Mouse (Mus musculus) kidney, embryonic 14.5 days (tissue): ENCODE measurements around the gene Terf2ip. TPM values are rescaled to one million over a fixed set of nuclear protein-coding genes. Genes with fewer than 3 reads are reported as not detected.
A peak's percentile ranks its signal among the peaks of the same experiment; 100 is the strongest.

Source experiments
- ATAC-seq: fragments of 200-750 bp; cut with Nextera tagmentation; 2 replicates; pipeline ENCODE4 v1.8.0; 2017; ENCODE audit warnings: moderate number of reproducible peaks, mild to moderate bottlenecking, moderate TSS enrichment, moderate library complexity; ENCODE audit not compliant: low FRiP score, low TSS enrichment
- H3K27ac ChIP-seq: fragments of 300-500 bp; sonication (generic); 2 replicates; pipeline ENCODE4 v1.5.1; 2014; ENCODE audit warnings: low read depth, mild to moderate bottlenecking, low read length, moderate library complexity, mixed read lengths
- H3K27me3 ChIP-seq: fragments of 300-500 bp; sonication (generic); 2 replicates; pipeline ENCODE4 v1.6.1; 2014; ENCODE audit warnings: mild to moderate bottlenecking, low read length; ENCODE audit not compliant: control insufficient read depth, insufficient read depth
- H3K36me3 ChIP-seq: fragments of 300-500 bp; sonication (generic); 2 replicates; pipeline ENCODE4 v1.6.1; 2014; ENCODE audit warnings: low read length, mixed read lengths; ENCODE audit not compliant: control insufficient read depth, insufficient read depth
- H3K4me1 ChIP-seq: fragments of 300-500 bp; sonication (generic); 2 replicates; pipeline ENCODE4 v1.6.1; 2014; ENCODE audit warnings: low read length, mixed read lengths; ENCODE audit not compliant: control insufficient read depth, insufficient read depth
- H3K4me2 ChIP-seq: fragments of 300-500 bp; sonication (generic); replicated peaks from 2 replicates; pipeline ENCODE4 v1.6.1; 2014; ENCODE audit warnings: low read depth, mild to moderate bottlenecking, low read length
- H3K4me3 ChIP-seq: fragments of 300-500 bp; sonication (generic); 2 replicates; pipeline ENCODE4 v1.5.1; 2014; ENCODE audit warnings: mild to moderate bottlenecking, low read length
- H3K9ac ChIP-seq: fragments of 300-500 bp; sonication (generic); 2 replicates; pipeline ENCODE4 v1.6.1; 2014; ENCODE audit warnings: low read depth, mild to moderate bottlenecking, low read length, moderate library complexity
- H3K9me3 ChIP-seq: fragments of 300-500 bp; sonication (generic); 2 replicates; pipeline ENCODE4 v1.6.1; 2016; ENCODE audit warnings: low read length; ENCODE audit not compliant: control insufficient read depth
- WGBS: fragments of 180-500 bp; shearing (Covaris S2); extraction: QIAGEN DNeasy Blood & Tissue Kit; methylation state at CpG from one replicate; pipeline ENCODE4 v1.1.7; 2014; 5-methylcytosine and 5-hydroxymethylcytosine counted together
- polyA plus RNA-seq: library from polyadenylated mRNA; unstranded; fragments of >200 nt; fragmentation: Nextera tagmentation; extraction: Ambion mirVana; gene quantifications from 2 replicates; pipeline ENCODE4 v1.2.1, GENCODE M21; 2014

Terf2ip gene
- polyA plus RNA-seq, 1 experiment from 2014 or later = 27.6 TPM

GRCm38 (mm10) chr8:111968991-111969390, 42.2 kb upstream of the Terf2ip start:
- no peak overlapping the region for H3K4me3 ChIP-seq
- H3K9ac ChIP-seq = no peak overlapping the region
- H3K36me3 ChIP-seq = peaks cover 8% of the 10 kb centered on the region; the same call in 1 of the 2 replicates
- no peaks in the 10 kb centered on the region for H3K27me3 ChIP-seq
- peaks cover 1% of the 10 kb centered on the region; the same call in 1 of the 2 replicates for H3K9me3 ChIP-seq
- ATAC-seq = no peak
- H3K27ac ChIP-seq = no peak overlapping the region
- no peak overlapping the region for H3K4me2 ChIP-seq
- 54% methylated on average over 5 of the region's 5 CpGs for WGBS
- no peaks in the 10 kb centered on the region for H3K4me1 ChIP-seq

- Histone ChIP-seq H3K4me3 (no peak overlapping the region), H3K27me3 (no peaks in the 10 kb centered on the region), H3K27ac (no peak overlapping the region), H3K4me2 (no peak overlapping the region), H3K4me1 (no peaks in the 10 kb centered on the region), H3K9me3 (peaks cover 5% of the 10 kb centered on the region; the same call in 1 of the 2 replicates), H3K36me3 (peaks cover 19% of the 10 kb centered on the region), H3K9ac (no peak overlapping the region)
- no peak for ATAC-seq
- whole genome bisulfite sequencing = 93% methylated on average over 12 of the region's 12 CpGs
Observed at GRCm38 (mm10) chr8:111974138-111974537, 37.1 kb upstream of the Terf2ip start.

DNA sequence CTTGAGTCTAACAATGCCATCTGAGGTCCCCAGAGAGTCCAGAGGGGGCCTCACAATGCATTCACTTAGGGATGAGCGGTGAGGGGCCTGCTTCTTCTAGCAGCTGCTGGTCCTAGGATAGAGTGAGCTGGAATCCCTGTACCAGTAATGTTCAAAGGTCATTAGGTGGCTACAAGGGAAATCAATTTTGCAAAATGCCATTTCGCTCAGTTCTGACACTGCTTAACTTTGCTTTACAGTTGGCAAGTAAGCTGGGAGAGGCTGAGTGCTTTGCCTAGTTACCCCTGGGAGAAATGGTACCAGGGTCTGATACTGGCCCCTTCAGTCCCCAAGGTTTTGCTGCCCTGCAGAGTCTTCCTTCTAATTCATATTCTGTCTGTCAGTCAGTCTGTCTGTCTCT, 35.5 kb upstream of the Terf2ip start:
- Histone ChIP-seq H3K27ac (no peak overlapping the region), H3K4me2 (no peak overlapping the region), H3K9ac (no peak overlapping the region), H3K4me1 (no peaks in the 10 kb centered on the region), H3K4me3 (no peak overlapping the region), H3K9me3 (peaks cover 5% of the 10 kb centered on the region; the same call in 1 of the 2 replicates), H3K36me3 (peaks cover 24% of the 10 kb centered on the region), H3K27me3 (no peaks in the 10 kb centered on the region)
- no peak for ATAC-seq
- 92% methylated on average over 2 of the region's 2 CpGs for WGBS

GRCm38 (mm10) chr8:111976326-111976725, 34.9 kb upstream of the Terf2ip start:
- no peaks in the 10 kb centered on the region for H3K4me1 ChIP-seq
- H3K9me3 ChIP-seq = peaks cover 5% of the 10 kb centered on the region; the same call in 1 of the 2 replicates
- no peak overlapping the region for H3K9ac ChIP-seq
- 94% methylated on average over 2 of the region's 2 CpGs for WGBS
- H3K36me3 ChIP-seq = peaks cover 28% of the 10 kb centered on the region
- no peaks in the 10 kb centered on the region for H3K27me3 ChIP-seq
- H3K27ac ChIP-seq = no peak overlapping the region
- H3K4me2 ChIP-seq = no peak overlapping the region
- ATAC-seq = no peak
- H3K4me3 ChIP-seq = no peak overlapping the region

- peaks cover 5% of the 10 kb centered on the region; the same call in 1 of the 2 replicates for H3K9me3 ChIP-seq
- H3K36me3 ChIP-seq = peaks cover 40% of the 10 kb centered on the region
- no peaks in the 10 kb centered on the region for H3K27me3 ChIP-seq
- WGBS = 81% methylated on average over 10 of the region's 10 CpGs
- H3K4me1 ChIP-seq = no peaks in the 10 kb centered on the region
- H3K27ac ChIP-seq = no peak overlapping the region
- H3K4me2 ChIP-seq = no peak overlapping the region
- H3K4me3 ChIP-seq = no peak overlapping the region
- no peak overlapping the region for H3K9ac ChIP-seq
- no peak for ATAC-seq
Observed at GRCm38 (mm10) chr8:111978147-111978546, 33.1 kb upstream of the Terf2ip start.

DNA sequence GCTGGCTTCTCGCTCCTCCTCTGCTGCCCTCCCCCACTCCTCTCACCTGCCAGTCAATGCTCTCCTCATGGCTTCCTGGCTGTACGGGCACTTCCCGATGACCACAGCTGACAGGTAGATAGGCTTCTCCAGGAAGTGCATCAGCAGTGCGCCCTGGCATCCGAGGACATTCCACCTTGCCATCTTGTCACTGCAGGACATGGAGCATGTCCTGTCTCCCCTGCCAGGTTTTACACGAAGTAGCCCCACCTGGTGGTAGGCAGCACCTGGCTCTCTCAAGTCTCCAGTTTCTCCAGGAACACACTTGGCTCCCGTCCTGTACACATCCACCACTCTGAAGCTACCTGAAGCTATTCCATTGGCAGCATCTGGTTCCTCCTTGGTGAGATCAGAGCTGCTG, 29.1 kb upstream of the Terf2ip start:
- peaks cover 39% of the 10 kb centered on the region for H3K36me3 ChIP-seq
- no peaks in the 10 kb centered on the region for H3K4me1 ChIP-seq
- H3K4me2 ChIP-seq = no peak overlapping the region
- H3K4me3 ChIP-seq = no peak overlapping the region
- no peaks in the 10 kb centered on the region for H3K27me3 ChIP-seq
- H3K9me3 ChIP-seq = no peaks in the 10 kb centered on the region
- H3K27ac ChIP-seq = no peak overlapping the region
- ATAC-seq = no peak
- 77% methylated on average over 7 of the region's 7 CpGs for WGBS
- no peak overlapping the region for H3K9ac ChIP-seq

DNA sequence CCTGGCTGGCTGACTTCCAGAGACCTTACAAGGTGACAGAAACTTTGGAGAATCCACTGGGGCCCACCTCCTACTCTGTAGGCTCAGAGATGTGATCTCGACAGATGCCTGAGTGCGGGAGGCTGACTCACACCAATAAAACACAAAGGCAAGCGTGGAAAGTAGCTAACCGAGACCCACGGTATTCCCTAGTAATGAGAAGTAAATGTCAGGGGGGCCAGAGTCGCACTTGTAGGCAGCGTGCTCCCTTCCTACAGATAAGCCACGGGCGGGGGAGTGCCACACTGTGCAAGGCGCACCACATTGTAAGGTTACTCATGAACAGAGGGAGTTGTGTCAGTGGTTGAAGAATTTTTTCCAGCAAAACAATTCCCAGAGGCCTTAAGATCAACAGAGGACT, 26.7 kb upstream of the Terf2ip start:
- H3K9ac ChIP-seq = no peak overlapping the region
- no peaks in the 10 kb centered on the region for H3K4me1 ChIP-seq
- peaks cover 54% of the 10 kb centered on the region for H3K36me3 ChIP-seq
- no peak overlapping the region for H3K4me2 ChIP-seq
- no peak overlapping the region for H3K4me3 ChIP-seq
- no peaks in the 10 kb centered on the region for H3K9me3 ChIP-seq
- 62% methylated on average over 10 of the region's 10 CpGs for whole genome bisulfite sequencing
- no peaks in the 10 kb centered on the region for H3K27me3 ChIP-seq
- ATAC-seq = no peak
- H3K27ac ChIP-seq = peak overlapping the region; percentile 34; the same call in 1 of the 2 replicates

DNA sequence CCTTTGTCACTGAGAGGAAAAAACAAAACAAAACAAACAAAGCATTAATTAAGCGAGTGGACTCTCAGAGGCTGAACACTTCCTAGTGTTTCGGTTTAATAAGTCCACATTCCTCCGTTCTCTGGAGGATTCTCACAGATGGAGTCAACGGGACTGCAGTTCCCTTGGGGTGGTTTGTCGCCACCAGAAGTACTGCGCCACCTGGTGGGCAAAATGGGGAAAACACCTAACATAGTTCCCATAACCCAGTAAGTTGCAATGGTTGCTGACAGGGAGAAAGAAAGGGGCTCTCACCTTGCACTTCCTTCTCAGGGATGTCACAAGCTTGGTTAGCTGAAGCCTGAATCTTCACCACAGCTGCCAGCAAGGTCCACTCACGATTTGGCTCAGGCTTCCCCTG, 21.3 kb upstream of the Terf2ip start:
- Histone ChIP-seq H3K27ac (no peak overlapping the region), H3K4me1 (peaks cover 12% of the 10 kb centered on the region; the same call in 1 of the 2 replicates), H3K9ac (no peak overlapping the region), H3K4me3 (no peak overlapping the region), H3K4me2 (no peak overlapping the region), H3K9me3 (no peaks in the 10 kb centered on the region), H3K27me3 (no peaks in the 10 kb centered on the region), H3K36me3 (peaks cover 46% of the 10 kb centered on the region)
- 16% methylated on average over 7 of the region's 7 CpGs for WGBS
- no peak for ATAC-seq

DNA sequence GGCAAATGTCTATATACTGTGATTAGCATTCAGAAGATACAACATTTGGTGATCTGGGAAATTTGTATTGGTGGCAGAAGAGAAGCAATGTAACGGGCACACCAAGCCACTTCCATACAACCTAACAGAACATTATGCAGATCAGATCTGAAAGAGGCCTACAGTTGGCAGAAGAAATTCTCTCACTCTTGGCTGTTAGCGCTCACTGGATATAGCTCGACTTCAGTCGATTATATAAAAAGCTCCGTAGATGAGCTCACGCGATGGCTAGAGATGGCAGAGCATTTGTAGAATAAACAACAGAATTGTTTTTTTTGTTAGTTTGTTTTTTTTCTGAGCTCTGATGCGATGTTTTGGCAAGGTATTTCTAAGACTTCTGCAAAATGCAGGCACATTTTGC, 19.9 kb upstream of the Terf2ip start:
- Histone ChIP-seq H3K4me3 (peak overlapping the region; percentile 85), H3K9ac (peak overlapping the region; percentile 78), H3K9me3 (no peaks in the 10 kb centered on the region), H3K4me1 (peaks cover 12% of the 10 kb centered on the region; the same call in 1 of the 2 replicates), H3K4me2 (peak overlapping the region; percentile 66), H3K27ac (no peak overlapping the region), H3K36me3 (peaks cover 51% of the 10 kb centered on the region), H3K27me3 (no peaks in the 10 kb centered on the region)
- no peak for ATAC-seq
- 68% methylated on average over 8 of the region's 8 CpGs for WGBS
